Mouse (Mus musculus): ENCODE measurements around the gene Rheb.
"Not testable (repeated sequence)": the region's sequence is repeated elsewhere in the genome, so short reads cannot be mapped to it uniquely, and the experiment has no call there.

Gene Rheb

GRCm38 (mm10) chr5:24843103-24843475, 665 bp upstream of the Rheb start:
- no peak for DNase-seq (ENCODE audit: low read depth in 1 of 2, low spot score in 2 of 2)

GRCm38 (mm10) chr5:24841662-24842273, 656 bp downstream of the Rheb start:
- DNase-seq (ENCODE audit: low read depth in 1 of 2, low spot score in 2 of 2): peak in 1 of 2 experiments; percentile 13

- DNase-seq (ENCODE audit: low read depth in 1 of 2, low spot score in 2 of 2): no peak
Measured at GRCm38 (mm10) chr5:24840975-24841431, 1.4 kb downstream of the Rheb start.

- no peak for DNase-seq (ENCODE audit: low read depth in 1 of 2, low spot score in 2 of 2)
Measured at GRCm38 (mm10) chr5:24834491-24834890, 7.9 kb downstream of the Rheb start.

GRCm38 (mm10) chr5:24831912-24832311, 10.5 kb downstream of the Rheb start:
- DNase-seq (ENCODE audit: low read depth in 1 of 2, low spot score in 2 of 2): no peak

GRCm38 (mm10) chr5:24828446-24828845, 14.0 kb downstream of the Rheb start:
- no peak for DNase-seq (ENCODE audit: low read depth in 1 of 2, low spot score in 2 of 2)

- DNase-seq (ENCODE audit: low read depth in 1 of 2, low spot score in 2 of 2): no peak
Measured at GRCm38 (mm10) chr5:24827173-24827572, 15.3 kb downstream of the Rheb start.

- DNase-seq (ENCODE audit: low read depth in 1 of 2, low spot score in 2 of 2): no peak
Measured at GRCm38 (mm10) chr5:24826056-24826770, 16.2 kb downstream of the Rheb start.

GRCm38 (mm10) chr5:24825365-24826055, 16.9 kb downstream of the Rheb start:
- no peak for DNase-seq (ENCODE audit: low read depth in 1 of 2, low spot score in 2 of 2)

- DNase-seq (ENCODE audit: low read depth in 1 of 2, low spot score in 2 of 2): no peak
Measured at GRCm38 (mm10) chr5:24823864-24824405, 18.5 kb downstream of the Rheb start.

- no peak for DNase-seq (ENCODE audit: low read depth in 1 of 2, low spot score in 2 of 2)
Measured at GRCm38 (mm10) chr5:24822781-24823180, 19.6 kb downstream of the Rheb start.

GRCm38 (mm10) chr5:24822231-24822630, 20.2 kb downstream of the Rheb start:
- not testable (repeated sequence) for DNase-seq (ENCODE audit: low read depth in 1 of 2, low spot score in 2 of 2)

GRCm38 (mm10) chr5:24821403-24821841, 21.0 kb downstream of the Rheb start:
- no peak for DNase-seq (ENCODE audit: low read depth in 1 of 2, low spot score in 2 of 2)

GRCm38 (mm10) chr5:24820627-24821026, 21.8 kb downstream of the Rheb start:
- DNase-seq (ENCODE audit: low read depth in 1 of 2, low spot score in 2 of 2): no peak

GRCm38 (mm10) chr5:24817191-24817590, 25.2 kb downstream of the Rheb start:
- no peak for DNase-seq (ENCODE audit: low read depth in 1 of 2, low spot score in 2 of 2)

- DNase-seq (ENCODE audit: low read depth in 1 of 2, low spot score in 2 of 2): no peak
Measured at GRCm38 (mm10) chr5:24813946-24814345, 28.5 kb downstream of the Rheb start.

GRCm38 (mm10) chr5:24813005-24813404, 29.4 kb downstream of the Rheb start:
- no peak for DNase-seq (ENCODE audit: low read depth in 1 of 2, low spot score in 2 of 2)

GRCm38 (mm10) chr5:24805222-24805621, 37.2 kb downstream of the Rheb start:
- DNase-seq (ENCODE audit: low read depth in 1 of 2, low spot score in 2 of 2): no peak

GRCm38 (mm10) chr5:24804661-24805060, 37.8 kb downstream of the Rheb start:
- DNase-seq (ENCODE audit: low read depth in 1 of 2, low spot score in 2 of 2): no peak

- DNase-seq (ENCODE audit: low read depth in 1 of 2, low spot score in 2 of 2): no peak
Measured at GRCm38 (mm10) chr5:24801841-24802624, 40.4 kb downstream of the Rheb start.

- no peak for DNase-seq (ENCODE audit: low read depth in 1 of 2, low spot score in 2 of 2)
Measured at GRCm38 (mm10) chr5:24800416-24800815, 42.0 kb downstream of the Rheb start.
